Mouse (Mus musculus) retina, embryonic 14.5 days (tissue): ENCODE measurements around the gene Fam107a.

Experiments used
- DNase-seq: peaks from one replicate; pipeline ENCODE4 v3.0.0-alpha.2; 2015; ENCODE audit warnings: low spot score

The Fam107a gene

GRCm38 (mm10) chr14:8256881-8257280, 60.9 kb downstream of the Fam107a start:
- DNase-seq = no peak

- DNase-seq = no peak
These were observed 61.8 kb downstream of the Fam107a start for GRCm38 (mm10) chr14:8256072-8256471.

DNA sequence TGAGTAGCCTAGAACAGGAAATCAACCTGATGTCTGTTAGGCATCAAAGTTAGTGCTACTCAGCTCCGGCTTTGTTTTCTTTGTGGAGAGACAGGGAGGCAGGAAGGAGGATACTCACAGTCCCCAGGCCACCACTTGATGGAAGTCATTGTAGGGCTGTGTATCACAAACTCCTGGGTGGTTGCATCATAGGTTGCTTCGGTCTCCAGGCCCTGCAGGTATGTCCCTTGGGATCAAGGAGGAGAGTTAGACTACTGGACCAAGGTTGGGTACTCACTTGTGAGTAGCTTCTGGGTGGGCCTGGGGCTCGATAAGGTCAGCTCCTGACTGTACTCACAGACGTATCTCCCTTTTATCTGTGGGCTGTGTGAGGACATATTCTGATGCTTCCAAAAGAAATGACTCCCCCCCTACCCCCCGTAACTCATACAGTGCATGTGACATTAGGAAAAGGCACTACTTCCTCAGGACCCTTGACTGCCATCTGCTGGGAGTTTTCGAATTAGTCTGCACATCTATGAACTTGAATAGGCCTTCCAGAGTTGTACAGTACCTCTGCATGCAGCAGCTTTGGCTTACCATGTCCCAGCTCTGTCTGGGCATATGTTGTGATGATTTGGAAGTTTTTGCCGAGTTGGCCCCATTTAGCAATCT, 62.6 kb downstream of the Fam107a start:
- DNase-seq = peak; percentile 75

- no peak for DNase-seq
These were observed 66.4 kb downstream of the Fam107a start for GRCm38 (mm10) chr14:8251330-8251885.

DNA sequence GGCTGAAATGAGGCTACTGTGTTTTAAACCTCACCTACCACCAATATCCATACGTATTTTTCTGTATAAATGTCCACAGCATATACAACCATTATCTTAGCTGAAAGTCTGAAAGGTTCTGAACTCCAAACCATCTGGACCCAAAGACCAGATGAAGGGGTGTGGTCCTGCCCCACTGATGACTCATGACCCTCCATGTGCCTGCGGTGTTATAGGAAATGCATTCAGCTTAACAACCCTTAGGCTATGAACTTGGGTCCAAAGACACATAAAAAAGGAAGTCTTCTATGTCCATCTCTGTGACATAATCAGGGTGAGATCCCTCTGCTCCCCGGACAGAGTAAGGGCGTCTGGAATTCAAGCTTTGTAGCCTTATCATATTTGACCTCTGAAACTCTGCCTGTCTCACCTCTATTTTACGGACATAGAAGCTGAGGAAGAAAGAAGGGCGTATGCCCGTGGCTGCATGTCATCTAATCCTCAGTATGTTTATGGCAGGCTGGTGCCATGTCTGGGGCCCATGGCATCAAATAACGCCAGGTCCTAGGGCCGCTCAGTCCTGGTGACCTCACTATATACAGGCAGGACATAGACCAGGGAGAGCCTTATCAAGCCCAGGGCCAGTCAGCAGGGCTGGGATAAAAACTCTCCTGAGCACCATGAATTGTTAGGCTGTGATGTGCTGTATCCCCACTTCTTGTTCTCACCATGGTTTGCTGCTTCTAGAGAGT, 67.5 kb downstream of the Fam107a start:
- DNase-seq = no peak

GRCm38 (mm10) chr14:8249206-8249605, 68.6 kb downstream of the Fam107a start:
- DNase-seq = no peak

DNA sequence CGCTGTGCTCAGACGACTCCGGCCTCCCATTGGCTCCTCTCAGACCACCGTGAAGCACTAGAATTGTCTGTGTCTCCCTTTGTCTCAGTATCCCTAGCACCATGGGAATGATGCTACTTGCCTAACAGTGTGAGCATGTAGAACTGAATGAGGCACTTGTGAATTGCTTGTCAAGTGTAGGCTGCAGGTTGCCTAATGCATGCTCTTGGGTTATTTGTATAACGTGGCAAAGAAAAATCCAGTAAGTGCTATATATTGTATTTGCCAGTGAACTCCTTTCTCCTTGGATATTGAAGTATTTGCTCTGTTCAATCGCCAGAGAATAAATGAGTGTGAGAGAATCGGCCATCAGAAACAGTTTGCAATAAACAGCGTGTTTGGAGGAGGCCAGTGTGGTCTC, 70.9 kb downstream of the Fam107a start:
- no peak for DNase-seq
